Mouse (Mus musculus) kidney, postnatal 0 days (tissue): ENCODE measurements at regions not wholly inside any gene's neighbourhood (a gene's known extent, or its start where the extent isn't known, plus 50 kb on each side); places are given as distances from the start of the nearest gene placed in this dataset.

Source experiments
- ATAC-seq: fragments of 200-750 bp; cut with Nextera tagmentation; replicated peaks from 2 replicates; pipeline ENCODE4 v1.8.0; 2017; ENCODE audit warnings: low read depth, moderate number of reproducible peaks, moderate TSS enrichment, moderate library complexity; ENCODE audit not compliant: low FRiP score
- DNase-seq: peaks from one replicate; pipeline ENCODE4 v3.0.0-alpha.2; 2016; ENCODE audit warnings: low spot score
- H3K27ac ChIP-seq: fragments of 300-500 bp; sonication (generic); 2 replicates; pipeline ENCODE4 v1.5.1; 2014; ENCODE audit warnings: mild to moderate bottlenecking
- H3K27me3 ChIP-seq: fragments of 300-500 bp; sonication (generic); 2 replicates; pipeline ENCODE4 v1.6.1; 2014; ENCODE audit warnings: low read length, mixed read lengths; ENCODE audit not compliant: insufficient read depth
- H3K36me3 ChIP-seq: fragments of 300-500 bp; sonication (generic); 2 replicates; pipeline ENCODE4 v1.6.1; 2014; ENCODE audit warnings: low read length, mixed read lengths; ENCODE audit not compliant: insufficient read depth
- H3K4me1 ChIP-seq: fragments of 300-500 bp; sonication (generic); replicated peaks from 2 replicates; pipeline ENCODE4 v1.6.1; 2014; ENCODE audit warnings: antibody characterized with exemption, low read length, mixed read lengths; ENCODE audit not compliant: insufficient read depth
- H3K4me2 ChIP-seq: fragments of 300-500 bp; sonication (generic); 2 replicates; pipeline ENCODE4 v1.6.1; 2014; ENCODE audit warnings: mild to moderate bottlenecking, low read length, moderate library complexity, mixed read lengths
- H3K4me3 ChIP-seq: fragments of 300-500 bp; sonication (generic); replicated peaks from 2 replicates; pipeline ENCODE4 v1.5.1; 2014; ENCODE audit warnings: low read depth, low read length
- H3K9ac ChIP-seq: fragments of 300-500 bp; sonication (generic); 2 replicates; pipeline ENCODE4 v1.6.1; 2014; ENCODE audit warnings: low read depth, low read length
- H3K9me3 ChIP-seq: fragments of 300-500 bp; sonication (generic); replicated peaks from 2 replicates; pipeline ENCODE4 v1.6.1; 2016; ENCODE audit warnings: low read length, inconsistent platforms, mixed read lengths
- CTCF ChIP-seq: IDR thresholded peaks from 2 replicates; pipeline ENCODE4 v1.5.1; 2016; ENCODE audit warnings: antibody characterized with exemption, low read depth, mild to moderate bottlenecking, moderate library complexity
- WGBS: fragments of 180-500 bp; shearing (Covaris S2); extraction: QIAGEN DNeasy Blood & Tissue Kit; methylation state at CpG from one replicate; pipeline ENCODE4 v1.1.7; 2014; 5-methylcytosine and 5-hydroxymethylcytosine counted together

GRCm38 (mm10) chr3:8206623-8207404, 1403.1 kb downstream of the Zfp704 start:
- H3K27me3 ChIP-seq, result no peaks in the 10 kb centered on the region

DNA sequence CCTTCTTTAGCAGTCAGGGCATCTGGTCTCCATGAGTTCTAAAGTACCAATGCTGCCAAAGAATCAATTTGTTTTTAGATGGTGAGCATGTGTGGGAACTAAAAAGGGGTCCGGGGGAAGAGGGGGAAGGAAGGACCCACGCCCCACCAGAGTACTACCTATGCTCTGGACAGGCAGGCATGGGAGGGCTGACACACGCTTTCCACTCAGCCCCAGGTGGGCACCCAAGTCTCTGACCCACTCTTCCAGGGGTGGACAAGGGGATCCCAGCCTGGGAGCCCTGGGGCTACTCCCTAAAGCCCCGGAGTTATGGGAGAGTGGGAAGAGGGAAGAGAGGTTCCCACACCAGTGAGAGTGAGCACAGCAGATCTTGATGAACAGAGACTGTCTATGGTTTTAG, 1446.9 kb downstream of the Zfp704 start:
- H3K4me1 ChIP-seq, result no peaks in the 10 kb centered on the region
- DNase-seq (no peak), ATAC-seq (no peak)
- no peaks in the 10 kb centered on the region for H3K27me3 ChIP-seq
- no peaks in the 10 kb centered on the region for H3K36me3 ChIP-seq
- WGBS, result 83% methylated on average over 4 of the region's 4 CpGs
- H3K4me3 ChIP-seq, result no peak overlapping the region
- no peak for TF ChIP-seq CTCF
- H3K4me2 ChIP-seq, result no peak overlapping the region
- H3K9ac ChIP-seq, result no peak overlapping the region
- H3K27ac ChIP-seq, result no peak overlapping the region
- H3K9me3 ChIP-seq, result no peaks in the 10 kb centered on the region

More at GRCm38 (mm10) chr3:8206623-8207404, 1403.1 kb downstream of the Zfp704 start:
- Histone ChIP-seq H3K27ac (no peak overlapping the region), H3K4me1 (no peaks in the 10 kb centered on the region), H3K4me2 (no peak overlapping the region), H3K36me3 (no peaks in the 10 kb centered on the region), H3K9ac (no peak overlapping the region), H3K9me3 (no peaks in the 10 kb centered on the region), H3K4me3 (no peak overlapping the region)
- ATAC-seq (no peak), DNase-seq (no peak)
- 73% methylated on average over 6 of the region's 6 CpGs for WGBS
- no peak for TF ChIP-seq CTCF

GRCm38 (mm10) chr3:8161997-8162756, 1447.7 kb downstream of the Zfp704 start:
- TF ChIP-seq CTCF, result no peak
- Histone ChIP-seq H3K4me1 (no peaks in the 10 kb centered on the region), H3K4me2 (no peak overlapping the region), H3K4me3 (no peak overlapping the region), H3K9me3 (no peaks in the 10 kb centered on the region), H3K27me3 (no peaks in the 10 kb centered on the region), H3K9ac (no peak overlapping the region), H3K27ac (no peak overlapping the region), H3K36me3 (no peaks in the 10 kb centered on the region)
- DNase-seq (no peak), ATAC-seq (no peak; the same call in 1 of the 2 replicates)
- WGBS, result 85% methylated on average over 4 of the region's 4 CpGs

GRCm38 (mm10) chr3:8143016-8143415, 1466.9 kb downstream of the Zfp704 start:
- no peak for TF ChIP-seq CTCF
- DNase-seq (no peak), ATAC-seq (no peak)
- Histone ChIP-seq H3K4me3 (no peak overlapping the region), H3K9me3 (no peaks in the 10 kb centered on the region), H3K4me2 (no peak overlapping the region), H3K4me1 (no peaks in the 10 kb centered on the region), H3K27me3 (no peaks in the 10 kb centered on the region), H3K9ac (no peak overlapping the region), H3K27ac (no peak overlapping the region), H3K36me3 (no peaks in the 10 kb centered on the region)
- WGBS, result 63% methylated on average over 2 of the region's 2 CpGs

- H3K4me1 ChIP-seq, result no peaks in the 10 kb centered on the region
- H3K4me3 ChIP-seq, result no peak overlapping the region
- no peaks in the 10 kb centered on the region for H3K36me3 ChIP-seq
- WGBS, result 60% methylated on average over 3 of the region's 3 CpGs
- ATAC-seq (no peak), DNase-seq (peak; percentile 16)
- H3K27ac ChIP-seq, result no peak overlapping the region
- no peaks in the 10 kb centered on the region for H3K9me3 ChIP-seq
- H3K4me2 ChIP-seq, result no peak overlapping the region
- no peak overlapping the region for H3K9ac ChIP-seq
- TF ChIP-seq CTCF, result no peak
- no peaks in the 10 kb centered on the region for H3K27me3 ChIP-seq
These were observed 1467.7 kb downstream of the Zfp704 start for GRCm38 (mm10) chr3:8142190-8142589.

DNA sequence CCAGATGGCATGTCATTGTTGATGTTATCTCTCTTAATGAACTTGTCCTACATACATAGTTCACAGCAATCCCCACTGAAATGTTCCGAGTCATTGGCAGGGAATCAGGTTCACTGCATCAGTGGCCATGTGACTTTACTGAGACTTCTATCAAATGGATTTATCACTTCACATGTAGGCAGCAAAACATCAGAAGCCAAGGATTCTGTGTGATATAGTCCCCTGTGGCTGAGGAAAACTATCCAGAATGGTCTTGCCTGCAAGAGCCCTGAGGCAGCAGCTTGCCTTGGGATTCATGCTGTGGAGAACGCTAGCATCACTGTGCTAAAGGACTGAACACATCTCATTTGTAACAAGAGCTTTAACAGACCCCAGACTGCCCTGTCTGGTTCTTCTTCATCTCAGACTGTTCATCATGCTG, 1468.2 kb downstream of the Zfp704 start:
- H3K36me3 ChIP-seq, result no peaks in the 10 kb centered on the region
- H3K4me1 ChIP-seq, result no peaks in the 10 kb centered on the region
- H3K9ac ChIP-seq, result no peak overlapping the region
- H3K27me3 ChIP-seq, result no peaks in the 10 kb centered on the region
- no peak overlapping the region for H3K4me2 ChIP-seq
- H3K9me3 ChIP-seq, result no peaks in the 10 kb centered on the region
- no peak overlapping the region for H3K27ac ChIP-seq
- ATAC-seq (no peak), DNase-seq (peak; percentile 4)
- TF ChIP-seq CTCF, result no peak
- 33% methylated on average over 2 of the region's 2 CpGs for WGBS
- H3K4me3 ChIP-seq, result no peak overlapping the region
